ENCODE assay signal across 8 mouse cellular contexts in the genomic region with DNA sequence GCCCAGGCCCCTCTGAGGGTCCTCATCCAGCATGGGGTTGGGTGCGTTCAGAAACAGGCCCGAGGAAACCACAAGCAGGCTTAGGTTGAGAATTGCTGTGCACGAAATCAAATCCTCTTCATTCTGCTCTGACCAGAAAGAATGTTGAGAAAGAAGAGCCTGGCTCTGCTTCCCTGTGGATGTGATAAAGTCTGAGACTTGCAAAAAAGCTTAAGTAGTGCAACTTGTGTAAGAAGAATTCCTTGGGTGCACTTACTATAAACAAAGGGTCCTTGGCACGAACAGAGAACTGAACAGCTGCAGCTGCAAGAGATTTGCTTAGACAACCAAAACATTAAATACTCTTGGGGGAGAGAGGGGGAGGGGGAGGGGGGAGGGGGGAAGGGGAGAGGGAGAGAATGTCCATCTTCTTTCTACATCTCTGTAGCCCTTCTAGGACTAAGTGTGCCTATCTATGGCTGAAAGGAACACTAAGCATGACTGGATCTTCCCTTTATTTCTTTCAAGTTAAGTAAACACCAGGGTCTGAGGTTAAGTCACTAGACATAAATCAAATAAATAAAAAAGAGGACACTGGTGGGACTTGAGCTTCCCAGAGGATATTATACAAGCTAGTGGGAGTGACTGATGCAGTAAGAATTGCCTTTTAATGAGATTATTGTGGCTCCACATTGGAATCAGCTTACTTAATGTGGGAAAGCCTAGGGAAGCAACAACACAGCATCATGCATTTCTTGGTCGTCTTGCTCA. TPM values are rescaled to one million over a fixed set of nuclear protein-coding genes. Genes with fewer than 3 reads are reported as not detected.
DNase-seq lines count a peak whose midpoint lies in the region; ATAC-seq and TF ChIP-seq lines count a peak whose summit lies in the region.
"Had no signal": no experiment of that assay in that cellular context is flagged by ENCODE, and none has a peak within 500 bp of the region (broad histone marks: within the 10 kb centered on the region; RNA-seq: fewer than 3 reads in every experiment).

No protein-coding gene starts in this region.

- H3K27me3 ChIP-seq in forebrain, embryonic 15.5 days: no peaks in the 10 kb centered on the region
- H3K27me3 ChIP-seq in limb, embryonic 10.5 days (ENCODE audit: low read depth, poor library complexity, severe bottlenecking): no peaks in the 10 kb centered on the region
- no peaks in the 10 kb centered on the region for H3K27me3 ChIP-seq in small intestine, adult 2 months (ENCODE audit: control insufficient read depth, insufficient read depth, low read length)
- H3K27me3 ChIP-seq: megakaryocyte, embryonic 14.5 days had no signal

- 27% methylated on average over 5 of the region's 5 CpGs for WGBS in forebrain, embryonic 15.5 days
- 44% methylated on average over 5 of the region's 5 CpGs for WGBS in limb, embryonic 10.5 days
- WGBS in small intestine, adult 2 months: 64% methylated on average over 5 of the region's 5 CpGs

- no peaks in the 10 kb centered on the region for H3K36me3 ChIP-seq in forebrain, embryonic 15.5 days
- no peaks in the 10 kb centered on the region for H3K36me3 ChIP-seq in limb, embryonic 10.5 days
- H3K36me3 ChIP-seq in small intestine, adult 2 months (ENCODE audit: control insufficient read depth, insufficient read depth, low read length): no peaks in the 10 kb centered on the region

- H3K9me3 ChIP-seq in forebrain, embryonic 15.5 days: no peaks in the 10 kb centered on the region
- H3K9me3 ChIP-seq in limb, embryonic 10.5 days (replicated peaks): no peaks in the 10 kb centered on the region

- no peak overlapping the region for H3K4me2 ChIP-seq in forebrain, embryonic 15.5 days (replicated peaks)

- peaks cover 29% of the 10 kb centered on the region for H3K4me1 ChIP-seq in forebrain, embryonic 15.5 days
- peaks cover 16% of the 10 kb centered on the region; the same call in 1 of the 2 replicates for H3K4me1 ChIP-seq in limb, embryonic 10.5 days
- peaks cover 8% of the 10 kb centered on the region; the same call in 1 of the 2 replicates for H3K4me1 ChIP-seq in small intestine, adult 2 months (ENCODE audit: control insufficient read depth, insufficient read depth, insufficient read length, low read length)

- TF ChIP-seq CTCF in small intestine, adult 2 months (IDR thresholded peaks at IDR 0.05; ENCODE audit: extremely low read depth, insufficient read length, insufficient replicate concordance, low read depth, low read length): no peak

- H3K4me3 ChIP-seq in forebrain, embryonic 15.5 days: no peak overlapping the region
- H3K4me3 ChIP-seq in limb, embryonic 10.5 days: no peak overlapping the region
- no peak overlapping the region for H3K4me3 ChIP-seq in small intestine, adult 2 months (ENCODE audit: low read depth, low read length)
- H3K4me3 ChIP-seq: megakaryocyte, embryonic 14.5 days had no signal

- peak overlapping the region; percentile 42; the same call in 1 of the 2 replicates for H3K27ac ChIP-seq in forebrain, embryonic 15.5 days (replicated peaks)
- peak overlapping the region; percentile 3; the same call in 1 of the 2 replicates for H3K27ac ChIP-seq in limb, embryonic 10.5 days
- H3K27ac ChIP-seq in small intestine, adult 2 months (ENCODE audit: insufficient read depth, low read depth, low read length): peak overlapping the region; percentile 57; the same call in 1 of the 2 replicates

- no peak for TF ChIP-seq POLR2A in small intestine, adult 2 months (IDR thresholded peaks at IDR 0.05; ENCODE audit: low read depth, low read length)

- no peak for ATAC-seq in forebrain, embryonic 15.5 days (replicated peaks)

- H3K9ac ChIP-seq in forebrain, embryonic 15.5 days (replicated peaks): no peak overlapping the region

- DNase-seq in kidney, adult 11 months: peak; percentile 34
- no peak for DNase-seq in kidney, adult 18-20 months
- no peak for DNase-seq in limb, embryonic 10.5 days (ENCODE audit: low spot score)
- no peak for DNase-seq in T-cell, adult 2 months (ENCODE audit: low spot score)
- DNase-seq in urinary bladder, postnatal 36 days (ENCODE audit: low spot score in 2 of 2): no peak

RNA-seq across cellular contexts. Expression of a gene that starts 12.8 kb away (rescaled TPM):
- 22.2 and 29.9 TPM in 2 replicates for polyA plus RNA-seq in forebrain, embryonic 15.5 days (2015; fragmentation: Nextera tagmentation; extraction: Ambion mirVana)
- 98.5 TPM in 2 replicates for polyA plus RNA-seq in limb, embryonic 10.5 days (2016; fragmentation: Nextera tagmentation; extraction: Ambion mirVana)
- 5.7 and 10.5 TPM in 2 replicates for polyA plus RNA-seq in small intestine, adult 2 months (2012; rRNA removed)

Comparison
In these comparisons a context has a peak if more than half of its experiments do, and no peak if none do; other contexts are left out.
1. H3K27ac ChIP-seq: peak in every context shown above with its lines; median percentile 57 in small intestine, adult 2 months; 42 in forebrain, embryonic 15.5 days; 3 in limb, embryonic 10.5 days.